Mouse (Mus musculus) liver, embryonic 14.5 days (tissue): Measurements from ENCODE around the gene Soga3. TPM values are rescaled to one million over a fixed set of nuclear protein-coding genes. Genes with fewer than 3 reads are reported as not detected.

Experiments used
- ATAC-seq: fragments of 200-750 bp; cut with Nextera tagmentation; 2 replicates; pipeline ENCODE4 v1.8.0; 2017; ENCODE audit warnings: moderate number of reproducible peaks, mild to moderate bottlenecking, moderate library complexity; ENCODE audit not compliant: insufficient read depth
- DNase-seq, 3 experiments: peaks; one replicate each; pipeline ENCODE4 v3.0.0-alpha.2; 2012 to 2013; ENCODE audit warnings: low read depth in 3 of 3, low spot score in 3 of 3
- H3K27ac ChIP-seq: fragments of 300-500 bp; sonication (generic); 2 replicates; pipeline ENCODE4 v1.5.1; 2014; ENCODE audit warnings: moderate library complexity, mild to moderate bottlenecking, control low read depth, inconsistent platforms
- H3K27me3 ChIP-seq: fragments of 300-500 bp; sonication (generic); 2 replicates; pipeline ENCODE4 v1.6.1; 2014; ENCODE audit warnings: mild to moderate bottlenecking, low read length, moderate library complexity; ENCODE audit not compliant: control insufficient read depth, insufficient read depth
- H3K36me3 ChIP-seq: fragments of 300-500 bp; sonication (generic); replicated peaks from 2 replicates; pipeline ENCODE4 v1.6.1; 2014; ENCODE audit warnings: low read depth; ENCODE audit not compliant: control insufficient read depth, insufficient read depth
- H3K4me1 ChIP-seq, 2 experiments: fragments of 200-500 bp in 1 of 2; fragments of 300-500 bp in 1 of 2; sonication (generic) in 1 of 2; replicated peaks; 2 replicates each; pipeline ENCODE4 v1.6.1; 2012 to 2014; ENCODE audit warnings: antibody characterized with exemption in 1 of 2, inconsistent platforms in 1 of 2, low read length in 1 of 2; ENCODE audit not compliant: control insufficient read depth in 2 of 2, insufficient read depth in 2 of 2
- H3K4me2 ChIP-seq: fragments of 300-500 bp; sonication (generic); 2 replicates; pipeline ENCODE4 v1.6.1; 2014; ENCODE audit warnings: low read depth, mild to moderate bottlenecking, control low read depth, moderate library complexity
- H3K4me3 ChIP-seq, 2 experiments: fragments of 200-500 bp in 1 of 2; fragments of 300-500 bp in 1 of 2; sonication (generic) in 1 of 2; 2 replicates each; pipeline ENCODE4 v1.5.1; 2012 to 2014; ENCODE audit warnings: low read depth in 2 of 2, low read length in 2 of 2, mild to moderate bottlenecking in 2 of 2, control low read depth in 1 of 2, inconsistent platforms in 1 of 2, moderate library complexity in 1 of 2; ENCODE audit not compliant: insufficient read depth in 1 of 2
- H3K9ac ChIP-seq: fragments of 300-500 bp; sonication (generic); replicated peaks from 2 replicates; pipeline ENCODE4 v1.6.1; 2014; ENCODE audit warnings: mild to moderate bottlenecking, control low read depth, moderate library complexity
- H3K9me3 ChIP-seq: fragments of 300-500 bp; sonication (generic); 2 replicates; pipeline ENCODE4 v1.6.1; 2016; ENCODE audit warnings: low read length, mixed read lengths; ENCODE audit not compliant: control insufficient read depth
- CTCF ChIP-seq: IDR thresholded peaks from 2 replicates; pipeline ENCODE4 v1.5.1; 2016; ENCODE audit warnings: antibody characterized with exemption, low read depth, control low read depth
- EP300 ChIP-seq: IDR thresholded peaks from 2 replicates; pipeline ENCODE4 v1.6.1; 2016; ENCODE audit warnings: antibody characterized with exemption, low read depth
- WGBS: fragments of 180-500 bp; shearing (Covaris S2); extraction: QIAGEN DNeasy Blood & Tissue Kit; methylation state at CpG from one replicate; pipeline ENCODE4 v1.1.7; 2014; ENCODE audit not compliant: insufficient replicate concordance; 5-methylcytosine and 5-hydroxymethylcytosine counted together
- polyA plus RNA-seq, 2 experiments: library from polyadenylated mRNA; depleted of rRNA in 1 of 2; stranded (reverse) in 1 of 2; unstranded in 1 of 2; fragments of >200 nt; fragmentation: Nextera tagmentation in 1 of 2; extraction: Ambion mirVana in 1 of 2; gene quantifications; 2 replicates each; pipeline versions ENCODE4 v1.2.1 to v1.2.3; 2012 to 2014

Gene Soga3
- polyA plus RNA-seq, 2 experiments = 0.02 TPM; not detected in 1

DNA sequence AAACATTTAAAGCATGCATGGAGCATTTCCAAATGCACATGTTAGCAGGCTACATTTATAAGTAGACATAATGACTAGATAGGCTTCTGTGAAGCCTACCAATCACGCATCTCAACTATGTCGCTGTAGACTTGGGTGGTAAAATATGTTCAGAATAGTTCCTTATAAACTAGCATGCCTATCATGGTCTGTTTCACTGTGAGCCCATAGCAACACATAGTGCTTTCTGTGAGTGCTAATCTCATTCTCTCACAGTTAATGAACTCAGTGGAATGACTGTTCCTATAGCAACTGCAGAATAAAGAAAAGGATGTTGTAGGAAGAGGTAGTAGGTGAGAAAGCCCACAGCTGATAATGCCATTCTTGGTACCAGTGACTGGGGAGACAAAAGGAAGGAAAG is 37.4 kb downstream of the Soga3 start:
- H3K9me3 ChIP-seq = no peaks in the 10 kb centered on the region
- WGBS = 66% methylated on average over 2 of the region's 2 CpGs
- TF ChIP-seq CTCF = no peak
- no peak for TF ChIP-seq EP300
- no peak for DNase-seq
- no peaks in the 10 kb centered on the region for H3K27me3 ChIP-seq
- H3K4me2 ChIP-seq = no peak overlapping the region
- no peaks in the 10 kb centered on the region for H3K4me1 ChIP-seq
- no peaks in the 10 kb centered on the region for H3K36me3 ChIP-seq
- H3K9ac ChIP-seq = no peak overlapping the region
- H3K4me3 ChIP-seq = no peak overlapping the region
- no peak for ATAC-seq
- H3K27ac ChIP-seq = no peak overlapping the region

DNA sequence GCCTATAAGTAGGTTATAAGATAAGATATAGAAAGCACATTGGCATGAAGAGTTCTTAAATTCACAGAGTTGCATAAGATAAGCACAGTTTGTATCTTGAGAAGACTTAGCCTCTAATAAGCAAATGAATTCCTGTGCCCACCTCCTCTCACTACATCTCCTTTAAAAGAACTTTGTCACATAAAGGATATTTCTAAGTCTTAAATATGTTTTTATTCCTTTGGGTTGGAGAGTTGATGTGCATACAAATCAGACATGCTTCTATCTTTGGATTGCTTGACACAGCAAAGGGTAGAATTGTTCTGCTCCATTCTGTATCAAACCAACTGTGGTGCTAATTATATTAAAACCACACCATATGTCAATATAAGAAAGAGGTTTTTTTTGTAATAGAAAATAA is 50.1 kb downstream of the Soga3 start:
- Histone ChIP-seq H3K36me3 (no peaks in the 10 kb centered on the region), H3K4me3 (no peak overlapping the region), H3K9me3 (no peaks in the 10 kb centered on the region; the same call in 1 of the 2 replicates), H3K27me3 (no peaks in the 10 kb centered on the region), H3K4me2 (no peak overlapping the region), H3K9ac (no peak overlapping the region), H3K27ac (no peak overlapping the region), H3K4me1 (no peaks in the 10 kb centered on the region)
- TF ChIP-seq EP300 = no peak
- TF ChIP-seq CTCF = no peak
- ATAC-seq (no peak), DNase-seq (no peak)

DNA sequence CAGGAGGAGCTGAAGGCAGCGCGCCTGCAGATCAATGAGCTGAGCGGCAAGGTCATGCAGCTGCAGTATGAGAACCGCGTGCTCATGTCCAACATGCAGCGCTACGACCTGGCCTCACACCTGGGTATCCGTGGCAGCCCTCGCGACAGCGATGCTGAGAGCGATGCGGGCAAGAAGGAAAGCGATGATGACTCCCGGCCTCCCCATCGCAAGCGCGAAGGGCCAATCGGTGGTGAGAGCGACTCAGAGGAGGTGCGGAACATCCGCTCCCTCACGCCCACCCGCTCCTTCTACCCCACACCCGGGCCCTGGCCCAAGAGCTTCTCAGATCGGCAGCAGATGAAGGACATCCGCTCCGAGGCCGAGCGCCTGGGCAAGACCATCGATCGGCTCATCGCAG is 53.2 kb downstream of the Soga3 start:
- no peaks in the 10 kb centered on the region; the same call in 1 of the 2 replicates for H3K9me3 ChIP-seq
- H3K4me2 ChIP-seq = no peak overlapping the region
- no peak overlapping the region for H3K27ac ChIP-seq
- H3K27me3 ChIP-seq = no peaks in the 10 kb centered on the region
- H3K9ac ChIP-seq = no peak overlapping the region
- WGBS = 89% methylated on average over 33 of the region's 33 CpGs
- no peaks in the 10 kb centered on the region for H3K36me3 ChIP-seq
- H3K4me1 ChIP-seq = no peaks in the 10 kb centered on the region
- TF ChIP-seq CTCF (no peak), EP300 (no peak)
- DNase-seq = no peak
- H3K4me3 ChIP-seq = no peak overlapping the region
- no peak for ATAC-seq

DNA sequence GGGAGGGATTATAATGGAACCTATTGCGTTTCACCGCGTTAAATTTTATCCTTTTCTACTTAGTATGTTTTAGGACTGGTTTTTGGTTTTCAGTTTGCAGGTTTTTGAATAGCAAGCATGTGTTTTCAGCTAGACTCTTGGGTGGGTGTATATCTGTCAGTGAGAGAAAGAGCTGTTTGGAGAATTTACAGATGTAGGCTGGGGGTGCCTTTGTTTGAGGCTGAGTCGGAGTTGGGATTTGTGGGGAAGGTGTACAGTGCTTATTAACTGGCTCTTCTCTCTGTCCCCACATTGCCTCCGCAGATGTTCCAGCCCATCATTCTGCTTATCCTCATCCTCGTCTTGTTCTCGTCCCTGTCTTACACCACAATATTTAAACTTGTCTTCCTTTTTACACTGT is 55.0 kb downstream of the Soga3 start, which contains the start of gene Gm49353:
Gene Gm49353 (plus strand): TSS at position 313 of the 400 bp plus-strand sequence.
- Histone ChIP-seq H3K27me3 (no peaks in the 10 kb centered on the region), H3K9me3 (no peaks in the 10 kb centered on the region; the same call in 1 of the 2 replicates), H3K27ac (no peak within 1 kb of the TSS), H3K9ac (no peak within 1 kb of the TSS), H3K36me3 (no peaks in the 10 kb centered on the region), H3K4me2 (no peak within 1 kb of the TSS), H3K4me1 (no peaks in the 10 kb centered on the region), H3K4me3 (no peak within 1 kb of the TSS)
- TF ChIP-seq EP300 (no peak), CTCF (no peak)
- ATAC-seq = no peak
- WGBS = 63% methylated on average over 7 of the region's 7 CpGs
- DNase-seq = no peak

DNA sequence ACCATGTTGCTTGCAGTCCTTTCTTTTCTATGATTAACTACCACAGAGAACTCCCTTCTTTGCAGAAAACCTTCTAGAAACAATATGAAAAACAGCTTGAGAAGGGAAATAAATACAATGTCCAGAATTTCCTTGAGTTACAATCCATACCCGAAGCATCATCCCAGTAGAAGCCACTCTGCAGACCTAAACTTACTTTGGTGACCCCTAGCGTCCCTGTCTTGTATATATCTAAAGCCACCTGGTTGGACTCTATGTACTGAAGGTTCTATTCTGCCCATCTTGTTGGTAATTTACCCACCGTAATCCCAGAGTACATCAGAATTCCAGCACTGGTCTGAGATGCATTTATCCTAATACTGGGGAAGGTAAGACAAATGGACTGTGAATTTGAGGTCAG is 56.2 kb downstream of the Soga3 start:
- Histone ChIP-seq H3K4me2 (no peak overlapping the region), H3K9me3 (no peaks in the 10 kb centered on the region; the same call in 1 of the 2 replicates), H3K4me3 (no peak overlapping the region), H3K36me3 (no peaks in the 10 kb centered on the region), H3K4me1 (no peaks in the 10 kb centered on the region), H3K27ac (no peak overlapping the region), H3K9ac (no peak overlapping the region), H3K27me3 (no peaks in the 10 kb centered on the region)
- ATAC-seq (no peak), DNase-seq (no peak)
- WGBS = 45% methylated on average over 3 of the region's 3 CpGs
- TF ChIP-seq EP300 = no peak
- TF ChIP-seq CTCF = no peak

DNA sequence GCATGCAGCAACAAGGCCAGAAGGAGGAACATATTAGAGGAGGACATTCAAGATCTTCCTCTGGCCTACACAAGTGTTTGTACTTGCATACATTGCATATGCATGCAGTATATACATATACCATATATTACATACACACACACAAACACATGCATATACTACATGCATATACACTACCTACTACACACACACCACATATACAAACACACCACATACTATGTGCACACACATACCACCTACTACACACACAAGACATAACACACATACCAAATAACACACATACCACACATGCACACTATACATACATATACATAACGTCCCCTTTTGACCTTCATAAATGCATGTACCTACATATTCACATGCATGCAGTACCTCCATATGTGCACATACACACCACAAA is 57.0 kb downstream of the Soga3 start:
- TF ChIP-seq CTCF (no peak), EP300 (no peak)
- H3K27me3 ChIP-seq = no peaks in the 10 kb centered on the region
- H3K36me3 ChIP-seq = no peaks in the 10 kb centered on the region
- no peak for ATAC-seq
- H3K4me1 ChIP-seq = no peaks in the 10 kb centered on the region
- no peak for DNase-seq
- H3K4me2 ChIP-seq = no peak overlapping the region
- WGBS = 47% methylated on average over 1 of the region's 1 CpGs
- H3K27ac ChIP-seq = no peak overlapping the region
- H3K9ac ChIP-seq = no peak overlapping the region
- no peak overlapping the region for H3K4me3 ChIP-seq
- no peaks in the 10 kb centered on the region; the same call in 1 of the 2 replicates for H3K9me3 ChIP-seq
